Mouse (Mus musculus) heart, embryonic 10.5 days (tissue): ENCODE results near the gene Mthfd1l. TPM values are rescaled to one million over a fixed set of nuclear protein-coding genes. Genes with fewer than 3 reads are reported as not detected.

Experiments
- DNase-seq: peaks from one replicate; pipeline ENCODE4 v3.0.0-alpha.2; 2017; ENCODE audit warnings: low spot score
- H3K27ac ChIP-seq: fragments of 300-500 bp; sonication (generic); 2 replicates; pipeline ENCODE4 v1.5.1; 2016; ENCODE audit warnings: mild to moderate bottlenecking
- H3K27me3 ChIP-seq: fragments of 300-500 bp; sonication (generic); 2 replicates; pipeline ENCODE4 v1.6.1; 2016; ENCODE audit warnings: mild to moderate bottlenecking; ENCODE audit not compliant: poor library complexity, insufficient read depth, severe bottlenecking
- H3K36me3 ChIP-seq: fragments of 300-500 bp; sonication (generic); 2 replicates; pipeline ENCODE4 v1.6.1; 2016; ENCODE audit warnings: mild to moderate bottlenecking, moderate library complexity
- H3K4me1 ChIP-seq: fragments of 300-500 bp; sonication (generic); 2 replicates; pipeline ENCODE4 v1.6.1; 2016; ENCODE audit warnings: mild to moderate bottlenecking
- H3K4me3 ChIP-seq: fragments of 300-500 bp; sonication (generic); 2 replicates; pipeline ENCODE4 v1.5.1; 2016; ENCODE audit warnings: mild to moderate bottlenecking, moderate library complexity
- H3K9me3 ChIP-seq: fragments of 300-500 bp; sonication (generic); 2 replicates; pipeline ENCODE4 v1.6.1; 2016; ENCODE audit warnings: mild to moderate bottlenecking, moderate library complexity
- WGBS: fragments of 180-500 bp; shearing (Covaris S2); methylation state at CpG from one replicate; pipeline ENCODE4 v1.1.7; 2016; 5-methylcytosine and 5-hydroxymethylcytosine counted together
- polyA plus RNA-seq: library from polyadenylated mRNA; unstranded; fragments of >200 nt; fragmentation: Nextera tagmentation; extraction: Ambion mirVana; gene quantifications from 2 replicates; pipeline ENCODE4 v1.2.1, GENCODE M21; 2016

Gene Mthfd1l
- polyA plus RNA-seq, 1 experiment from 2014 or later, result 23.2 TPM

GRCm38 (mm10) chr10:3949306-3949705, 23.6 kb upstream of the Mthfd1l start:
- DNase-seq, result no peak
- no peaks in the 10 kb centered on the region for H3K27me3 ChIP-seq
- 86% methylated on average over 6 of the region's 6 CpGs for WGBS
- H3K9me3 ChIP-seq, result no peaks in the 10 kb centered on the region
- H3K4me3 ChIP-seq, result no peak overlapping the region
- H3K27ac ChIP-seq, result no peak overlapping the region
- H3K36me3 ChIP-seq, result no peaks in the 10 kb centered on the region
- no peaks in the 10 kb centered on the region for H3K4me1 ChIP-seq

- peaks cover 21% of the 10 kb centered on the region for H3K36me3 ChIP-seq
- H3K9me3 ChIP-seq, result no peaks in the 10 kb centered on the region
- H3K4me3 ChIP-seq, result peak overlapping the region; percentile 31; the same call in 1 of the 2 replicates
- H3K27me3 ChIP-seq, result no peaks in the 10 kb centered on the region
- no peaks in the 10 kb centered on the region for H3K4me1 ChIP-seq
- DNase-seq, result peak; percentile 88
- WGBS, result 59% methylated on average over 22 of the region's 22 CpGs
- no peak overlapping the region for H3K27ac ChIP-seq
Measured at GRCm38 (mm10) chr10:3956471-3956870, 16.4 kb upstream of the Mthfd1l start.

- WGBS, result 72% methylated on average over 5 of the region's 5 CpGs
Measured at GRCm38 (mm10) chr10:3958591-3958990, 14.3 kb upstream of the Mthfd1l start.

GRCm38 (mm10) chr10:3969026-3969425, 3.9 kb upstream of the Mthfd1l start:
- DNase-seq, result no peak
- H3K36me3 ChIP-seq, result no peaks in the 10 kb centered on the region
- H3K4me1 ChIP-seq, result peaks cover 9% of the 10 kb centered on the region; the same call in 1 of the 2 replicates
- no peaks in the 10 kb centered on the region for H3K9me3 ChIP-seq
- H3K27ac ChIP-seq, result no peak overlapping the region
- WGBS, result 64% methylated on average over 3 of the region's 3 CpGs
- no peak overlapping the region for H3K4me3 ChIP-seq
- H3K27me3 ChIP-seq, result no peaks in the 10 kb centered on the region

More at GRCm38 (mm10) chr10:3958591-3958990, 14.3 kb upstream of the Mthfd1l start:
- Histone ChIP-seq H3K9me3 (no peaks in the 10 kb centered on the region), H3K27me3 (no peaks in the 10 kb centered on the region), H3K27ac (no peak overlapping the region), H3K36me3 (peaks cover 21% of the 10 kb centered on the region), H3K4me1 (no peaks in the 10 kb centered on the region), H3K4me3 (no peak overlapping the region)
- DNase-seq, result no peak

GRCm38 (mm10) chr10:3972237-3972636, 681 bp upstream of the Mthfd1l start:
- Histone ChIP-seq H3K27me3 (no peaks in the 10 kb centered on the region), H3K36me3 (no peaks in the 10 kb centered on the region), H3K27ac (peak overlapping the region; percentile 93; the same call in 1 of the 2 replicates), H3K4me1 (peaks cover 24% of the 10 kb centered on the region), H3K9me3 (no peaks in the 10 kb centered on the region), H3K4me3 (peak overlapping the region; percentile 75)
- WGBS, result 87% methylated on average over 9 of the region's 9 CpGs
- no peak for DNase-seq

- under 1% methylated on average over 39 of the region's 39 CpGs for WGBS
- H3K9me3 ChIP-seq, result no peaks in the 10 kb centered on the region
Measured at GRCm38 (mm10) chr10:3973589-3974070, 712 bp downstream of the Mthfd1l start.

GRCm38 (mm10) chr10:3974380-3974779, 1.5 kb downstream of the Mthfd1l start:
- Histone ChIP-seq H3K27ac (peak overlapping the region; percentile 23; the same call in 1 of the 2 replicates), H3K9me3 (no peaks in the 10 kb centered on the region), H3K4me3 (peak overlapping the region; percentile 75), H3K27me3 (no peaks in the 10 kb centered on the region), H3K36me3 (peaks cover 12% of the 10 kb centered on the region), H3K4me1 (peaks cover 24% of the 10 kb centered on the region)
- no peak for DNase-seq
- WGBS, result 78% methylated on average over 3 of the region's 3 CpGs

More at GRCm38 (mm10) chr10:3973589-3974070, 712 bp downstream of the Mthfd1l start:
- H3K27me3 ChIP-seq, result no peaks in the 10 kb centered on the region
- peak; percentile 96 for DNase-seq
- peak overlapping the region; percentile 93 for H3K27ac ChIP-seq
- peaks cover 24% of the 10 kb centered on the region for H3K4me1 ChIP-seq
- H3K4me3 ChIP-seq, result peak overlapping the region; percentile 75
- peaks cover 4% of the 10 kb centered on the region for H3K36me3 ChIP-seq

- Histone ChIP-seq H3K27ac (no peak overlapping the region), H3K27me3 (no peaks in the 10 kb centered on the region), H3K4me1 (peaks cover 24% of the 10 kb centered on the region), H3K36me3 (peaks cover 28% of the 10 kb centered on the region), H3K9me3 (no peaks in the 10 kb centered on the region), H3K4me3 (no peak overlapping the region)
- no peak for DNase-seq
- whole genome bisulfite sequencing, result 66% methylated on average over 6 of the region's 6 CpGs
Measured at GRCm38 (mm10) chr10:3975898-3976622, 3.1 kb downstream of the Mthfd1l start.

GRCm38 (mm10) chr10:3976623-3977010, 3.7 kb downstream of the Mthfd1l start:
- no peak overlapping the region for H3K4me3 ChIP-seq
- DNase-seq, result no peak
- H3K36me3 ChIP-seq, result peaks cover 34% of the 10 kb centered on the region
- no peaks in the 10 kb centered on the region for H3K27me3 ChIP-seq
- WGBS, result 83% methylated on average over 4 of the region's 4 CpGs
- no peaks in the 10 kb centered on the region for H3K9me3 ChIP-seq
- no peak overlapping the region for H3K27ac ChIP-seq
- peaks cover 24% of the 10 kb centered on the region for H3K4me1 ChIP-seq

GRCm38 (mm10) chr10:3978326-3978725, 5.4 kb downstream of the Mthfd1l start:
- 63% methylated on average over 3 of the region's 3 CpGs for WGBS
- Histone ChIP-seq H3K4me3 (no peak overlapping the region), H3K27ac (no peak overlapping the region), H3K36me3 (peaks cover 44% of the 10 kb centered on the region), H3K27me3 (no peaks in the 10 kb centered on the region), H3K9me3 (no peaks in the 10 kb centered on the region), H3K4me1 (peaks cover 15% of the 10 kb centered on the region)
- DNase-seq, result no peak

- no peaks in the 10 kb centered on the region for H3K27me3 ChIP-seq
- no peak overlapping the region for H3K27ac ChIP-seq
- no peak overlapping the region for H3K4me3 ChIP-seq
- peaks cover 15% of the 10 kb centered on the region for H3K4me1 ChIP-seq
- H3K36me3 ChIP-seq, result peaks cover 48% of the 10 kb centered on the region
- no peaks in the 10 kb centered on the region for H3K9me3 ChIP-seq
- no peak for DNase-seq
- WGBS, result 94% methylated on average over 5 of the region's 5 CpGs
Measured at GRCm38 (mm10) chr10:3978792-3979488, 6.0 kb downstream of the Mthfd1l start.

GRCm38 (mm10) chr10:3980231-3980630, 7.3 kb downstream of the Mthfd1l start:
- H3K9me3 ChIP-seq, result no peaks in the 10 kb centered on the region
- H3K4me3 ChIP-seq, result no peak overlapping the region
- H3K27me3 ChIP-seq, result no peaks in the 10 kb centered on the region
- peaks cover 5% of the 10 kb centered on the region; the same call in 1 of the 2 replicates for H3K4me1 ChIP-seq
- H3K36me3 ChIP-seq, result peaks cover 54% of the 10 kb centered on the region
- DNase-seq, result no peak
- 83% methylated on average over 4 of the region's 4 CpGs for WGBS
- H3K27ac ChIP-seq, result no peak overlapping the region

GRCm38 (mm10) chr10:3990295-3990883, 17.5 kb downstream of the Mthfd1l start:
- no peak for DNase-seq
- H3K27ac ChIP-seq, result no peak overlapping the region
- no peaks in the 10 kb centered on the region for H3K4me1 ChIP-seq
- WGBS, result 94% methylated on average over 6 of the region's 6 CpGs
- no peak overlapping the region for H3K4me3 ChIP-seq
- no peaks in the 10 kb centered on the region for H3K27me3 ChIP-seq
- peaks cover 60% of the 10 kb centered on the region for H3K36me3 ChIP-seq
- H3K9me3 ChIP-seq, result no peaks in the 10 kb centered on the region
